Mouse (Mus musculus) CH12.LX (cell line): ENCODE data around the gene Inhbe. TPM values are rescaled to one million over a fixed set of nuclear protein-coding genes. Genes with fewer than 3 reads are reported as not detected.

ENCODE experiments used
- DNase-seq: peaks from one replicate; pipeline ENCODE4 v3.0.0-alpha.2; 2013; ENCODE audit errors: extremely low read depth
- H3K27ac ChIP-seq: 2 replicates; pipeline ENCODE4 v1.5.1; 2012; ENCODE audit warnings: low read depth, mild to moderate bottlenecking, control low read depth, moderate library complexity; ENCODE audit not compliant: insufficient read depth
- H3K27me3 ChIP-seq: replicated peaks from 2 replicates; pipeline ENCODE3; 2012; ENCODE audit warnings: inconsistent platforms
- H3K36me3 ChIP-seq, 2 experiments: replicated peaks in 1 of 2; 2 replicates each; pipeline versions ENCODE3 to v1.6.1; 2012; ENCODE audit warnings: inconsistent platforms in 1 of 2, low read length in 1 of 2, mild to moderate bottlenecking in 1 of 2, mixed read lengths in 1 of 2, moderate library complexity in 1 of 2; ENCODE audit not compliant: control insufficient read depth in 1 of 2, insufficient read depth in 1 of 2
- H3K4me1 ChIP-seq, 2 experiments: 2 replicates each; pipeline ENCODE4 v1.6.1; 2012; ENCODE audit warnings: inconsistent platforms in 1 of 2, moderate library complexity in 1 of 2; ENCODE audit not compliant: insufficient read depth in 2 of 2, control insufficient read depth in 1 of 2
- H3K4me2 ChIP-seq: 2 replicates; pipeline ENCODE4 v1.6.1; 2012; ENCODE audit warnings: low read depth, mild to moderate bottlenecking, control low read depth; ENCODE audit not compliant: poor library complexity, insufficient read depth, severe bottlenecking
- H3K4me3 ChIP-seq, 3 experiments: fragments of 150-350 bp in 1 of 3; sonication (generic) in 1 of 3; replicated peaks in 1 of 3; 2 replicates each; pipeline versions ENCODE3 to v1.5.1; 2011 to 2012; ENCODE audit warnings: low read depth in 2 of 3, low read length in 2 of 3, mild to moderate bottlenecking in 2 of 3, moderate library complexity in 2 of 3, control low read depth in 1 of 3, improper control_type of control experiment in 1 of 3, inconsistent platforms in 1 of 3, mixed read lengths in 1 of 3; ENCODE audit not compliant: poor library complexity in 1 of 3
- H3K79me2 ChIP-seq: replicated peaks from 2 replicates; pipeline ENCODE4 v1.6.1; 2012; ENCODE audit warnings: mild to moderate bottlenecking, moderate library complexity; ENCODE audit not compliant: control insufficient read depth, poor library complexity, insufficient read depth, severe bottlenecking; ENCODE audit errors: extremely low read depth
- H3K9ac ChIP-seq: 2 replicates; pipeline ENCODE4 v1.6.1; 2012; ENCODE audit warnings: low read depth, mild to moderate bottlenecking, control low read depth, moderate library complexity; ENCODE audit not compliant: insufficient read depth
- H3K9me3 ChIP-seq: replicated peaks from 2 replicates; pipeline ENCODE3; 2012; ENCODE audit warnings: low read length, inconsistent platforms, mixed read lengths
- BHLHE40 ChIP-seq: IDR thresholded peaks from 2 replicates; pipeline ENCODE4 v1.6.1; 2011; ENCODE audit warnings: mild to moderate bottlenecking, low read depth, low read length, improper control_type of control experiment
- CHD2 ChIP-seq: IDR thresholded peaks from 2 replicates; pipeline ENCODE4 v1.6.1; 2011; ENCODE audit warnings: low read length, improper control_type of control experiment
- CTCF ChIP-seq, 2 experiments: IDR thresholded peaks in 1 of 2; conservative IDR thresholded peaks in 1 of 2; 2 replicates each; pipeline ENCODE4 v1.5.1; 2011 to 2012; ENCODE audit warnings: low read depth in 2 of 2, low read length in 2 of 2, improper control_type of control experiment in 1 of 2, inconsistent platforms in 1 of 2, mild to moderate bottlenecking in 1 of 2, moderate library complexity in 1 of 2
- E2F4 ChIP-seq: IDR thresholded peaks from 2 replicates; pipeline ENCODE4 v1.6.1; 2011; ENCODE audit warnings: low read depth, low read length, improper control_type of control experiment; ENCODE audit not compliant: insufficient replicate concordance
- EP300 ChIP-seq: IDR thresholded peaks from 2 replicates; pipeline ENCODE4 v1.6.1; 2011; ENCODE audit warnings: low read length, improper control_type of control experiment
- HCFC1 ChIP-seq: IDR thresholded peaks from 2 replicates; pipeline ENCODE4 v1.6.1; 2012; ENCODE audit warnings: low read depth, mild to moderate bottlenecking, inconsistent platforms, low read length, improper control_type of control experiment
- MAZ ChIP-seq: IDR thresholded peaks from 2 replicates; pipeline ENCODE4 v1.6.1; 2012; ENCODE audit warnings: low read depth, mild to moderate bottlenecking, inconsistent platforms, low read length, improper control_type of control experiment, moderate library complexity
- MEF2A ChIP-seq: IDR thresholded peaks from 2 replicates; pipeline ENCODE4 v1.6.1; 2014; ENCODE audit warnings: low read depth, mild to moderate bottlenecking, inconsistent platforms, low read length, improper control_type of control experiment, borderline replicate concordance
- MXI1 ChIP-seq: IDR thresholded peaks from 2 replicates; pipeline ENCODE4 v1.6.1; 2011; ENCODE audit warnings: mild to moderate bottlenecking, low read depth, low read length, improper control_type of control experiment
- MYC ChIP-seq: IDR thresholded peaks from 2 replicates; pipeline ENCODE4 v1.6.1; 2011; ENCODE audit warnings: low read depth, mild to moderate bottlenecking, improper control_type of control experiment, low read length
- NELFE ChIP-seq: IDR thresholded peaks from 2 replicates; pipeline ENCODE4 v1.6.1; 2011; ENCODE audit warnings: low read depth, low read length, improper control_type of control experiment
- POLR2AphosphoS2 ChIP-seq: IDR thresholded peaks from 2 replicates; pipeline ENCODE4 v1.6.1; 2011; ENCODE audit warnings: low read depth, low read length, improper control_type of control experiment
- RCOR1 ChIP-seq: conservative IDR thresholded peaks from 2 replicates; pipeline ENCODE4 v1.6.1; 2012; ENCODE audit warnings: low read depth, mild to moderate bottlenecking, inconsistent platforms, low read length, improper control_type of control experiment
- SMC3 ChIP-seq: IDR thresholded peaks from 2 replicates; pipeline ENCODE4 v1.6.1; 2011; ENCODE audit warnings: low read depth, low read length, improper control_type of control experiment
- TCF12 ChIP-seq: IDR thresholded peaks from 2 replicates; pipeline ENCODE4 v1.6.1; 2014; ENCODE audit warnings: low read depth, mild to moderate bottlenecking, inconsistent platforms, low read length, improper control_type of control experiment
- UBTF ChIP-seq: IDR thresholded peaks from 2 replicates; pipeline ENCODE4 v1.6.1; 2012; ENCODE audit warnings: low read depth, mild to moderate bottlenecking, inconsistent platforms, low read length, improper control_type of control experiment, moderate library complexity
- USF1 ChIP-seq: IDR thresholded peaks from 2 replicates; pipeline ENCODE4 v1.6.1; 2014; ENCODE audit warnings: low read depth, mild to moderate bottlenecking, inconsistent platforms, low read length, improper control_type of control experiment
- USF2 ChIP-seq: conservative IDR thresholded peaks from 2 replicates; pipeline ENCODE4 v1.6.1; 2011; ENCODE audit warnings: low read depth, low read length, improper control_type of control experiment
- ZMIZ1 ChIP-seq: IDR thresholded peaks from 2 replicates; pipeline ENCODE4 v1.6.1; 2012; ENCODE audit warnings: low read depth, mild to moderate bottlenecking, inconsistent platforms, low read length, improper control_type of control experiment
- ZNF384 ChIP-seq: IDR thresholded peaks from 2 replicates; pipeline ENCODE4 v1.6.1; 2012; ENCODE audit warnings: low read depth, low read length, improper control_type of control experiment, inconsistent platforms
- dilution Hi-C: fragments of 300-500 bp; cut with MboI; formaldehyde crosslinking; loops from 2 replicates; pipeline ENCODE4 v1.14.3; 2020; ENCODE audit warnings: low sequenced_read_pairs; ENCODE audit not compliant: extremely low pct_unique_long_range_greater_than_20kb, extremely low pct_ligation_motif_present
- in situ Hi-C: fragments of 300-500 bp; cut with MboI; formaldehyde crosslinking; loops from 3 replicates; pipeline ENCODE4 v1.14.3; 2019; ENCODE audit warnings: low sequenced_read_pairs, low pct_ligation_motif_present, low pct_unique_long_range_greater_than_20kb, mixed read lengths
- polyA plus RNA-seq: library from polyadenylated mRNA; unstranded; fragments of >175 nt; gene quantifications from 2 replicates; pipeline ENCODE4 v1.2.1, GENCODE M21; 2012; ENCODE audit warnings: low read depth; ENCODE audit not compliant: insufficient read length
- total RNA-seq, 2 experiments: library from RNA; depleted of rRNA; stranded (reverse); fragments of 300-350 nt in 1 of 2; fragments of >200 nt in 1 of 2; gene quantifications; 2 replicates each; pipeline ENCODE4 v1.2.3; 2012 to 2014

The Inhbe gene
- total and polyA plus RNA-seq, 3 experiments, result 0.83 to 2.6 (median 0.89) TPM

GRCm38 (mm10) chr10:127326828-127327227, 27.4 kb downstream of the Inhbe start:
- Histone ChIP-seq H3K27me3 (no peaks in the 10 kb centered on the region), H3K4me1 (peaks cover 5 to 34% of the 10 kb centered on the region in 2 experiments), H3K9ac (no peak overlapping the region), H3K79me2 (no peaks in the 10 kb centered on the region), H3K36me3 (peaks cover 36 to 65% of the 10 kb centered on the region in 2 experiments), H3K27ac (no peak overlapping the region), H3K9me3 (no peaks in the 10 kb centered on the region), H3K4me2 (no peak overlapping the region), H3K4me3 (no peak overlapping the region)
- TF ChIP-seq SMC3 (no peak), MEF2A (no peak), ZNF384 (no peak), CTCF (conservative IDR thresholded peaks at IDR 0.05 in 1 of 2, IDR thresholded peaks at IDR 0.05 in 1 of 2; ENCODE audit: low read depth in 2 of 2, low read length in 2 of 2) (no peak), MXI1 (no peak), POLR2AphosphoS2 (no peak)
- dilution Hi-C loops, result no loop called here
- in situ Hi-C loops, result no loop called here
- no peak for DNase-seq

GRCm38 (mm10) chr10:127326017-127326801, 28.0 kb downstream of the Inhbe start:
- H3K36me3 ChIP-seq, result peaks cover 36 to 59% of the 10 kb centered on the region in 2 experiments
- peaks cover 5 to 39% of the 10 kb centered on the region in 2 experiments for H3K4me1 ChIP-seq
- dilution Hi-C loops (no loop called here), in situ Hi-C loops (no loop called here)
- H3K4me2 ChIP-seq, result no peak overlapping the region
- DNase-seq, result no peak
- no peaks in the 10 kb centered on the region for H3K79me2 ChIP-seq
- H3K4me3 ChIP-seq, result no peak overlapping the region
- H3K9me3 ChIP-seq, result no peaks in the 10 kb centered on the region
- H3K27ac ChIP-seq, result no peak overlapping the region
- H3K27me3 ChIP-seq, result no peaks in the 10 kb centered on the region
- no peak overlapping the region for H3K9ac ChIP-seq
- TF ChIP-seq NELFE (no peak), CHD2 (no peak), USF1 (no peak), E2F4 (no peak), MYC (no peak), ZMIZ1 (no peak), MEF2A (no peak), BHLHE40 (no peak), ZNF384 (no peak), TCF12 (no peak), MAZ (no peak), RCOR1 (no peak), EP300 (no peak), SMC3 (no peak), USF2 (no peak), HCFC1 (no peak), UBTF (no peak)
